Mouse (Mus musculus): ENCODE results near the gene Tbc1d19. TPM values are rescaled to one million over a fixed set of nuclear protein-coding genes. Genes with fewer than 3 reads are reported as not detected.

Gene Tbc1d19
- polyA plus RNA-seq, 1 experiment: 0.18 TPM

DNA sequence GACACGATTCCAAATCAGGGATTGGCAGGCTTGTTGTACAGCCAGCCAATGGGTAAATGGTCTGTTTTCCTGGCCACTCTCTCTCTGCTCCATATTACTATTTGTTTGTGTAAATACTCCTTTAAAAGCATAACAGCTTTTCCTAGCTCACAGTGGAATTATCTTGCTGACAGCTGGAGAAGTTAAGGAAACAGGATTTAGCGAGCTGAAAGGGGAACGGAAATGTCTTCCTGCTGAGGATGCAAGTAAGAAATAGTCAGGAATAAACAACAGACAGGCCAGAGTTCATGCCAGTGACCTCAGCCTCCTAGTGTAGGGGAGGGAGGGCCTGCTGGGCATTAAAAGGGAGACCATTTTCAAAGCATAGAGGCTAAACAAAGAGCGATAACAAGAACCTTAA, 71.3 kb downstream of the Tbc1d19 start:
- H3K36me3 ChIP-seq (ENCODE audit: control insufficient read depth): no peaks in the 10 kb centered on the region
- H3K4me3 ChIP-seq (replicated peaks): no peak overlapping the region
- no peaks in the 10 kb centered on the region for H3K9me3 ChIP-seq (ENCODE audit: control insufficient read depth, low read length)
- no peaks in the 10 kb centered on the region for H3K27me3 ChIP-seq (ENCODE audit: control insufficient read depth)
- H3K4me1 ChIP-seq (ENCODE audit: control insufficient read depth): no peaks in the 10 kb centered on the region
- TF ChIP-seq TAL1 (IDR thresholded peaks at IDR 0.05; ENCODE audit: low read length) (no peak), GATA1 (IDR thresholded peaks at IDR 0.05; ENCODE audit: low read length) (no peak)

DNA sequence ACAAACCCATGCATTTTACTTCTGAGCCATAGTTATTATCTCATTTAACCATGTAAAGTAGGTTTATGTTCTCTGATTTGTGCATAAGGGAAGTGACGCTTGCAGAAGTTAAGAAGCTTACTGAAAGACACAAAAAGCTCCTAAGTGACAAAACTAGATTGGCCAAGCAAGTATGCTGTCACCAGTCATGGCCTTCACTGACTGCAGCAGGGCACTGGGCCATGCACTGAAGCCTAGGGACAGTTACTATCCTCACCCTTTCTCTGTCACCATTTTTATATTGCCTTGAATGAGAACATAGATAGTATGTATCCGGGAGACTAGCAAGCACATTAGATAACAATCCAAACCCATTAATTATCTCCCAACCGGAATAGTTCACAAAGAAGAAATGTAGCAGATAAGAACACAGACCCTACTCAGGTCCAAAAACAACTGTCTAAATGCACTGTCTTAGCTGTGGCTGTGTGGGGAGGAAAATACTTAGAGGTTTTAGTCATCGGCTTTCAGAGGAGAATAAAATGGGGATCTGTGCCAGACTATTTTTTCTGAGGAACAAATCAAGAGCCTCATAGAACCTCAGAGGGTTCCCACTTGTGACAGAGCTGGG, 72.1 kb downstream of the Tbc1d19 start:
- Histone ChIP-seq H3K36me3 (ENCODE audit: control insufficient read depth) (no peaks in the 10 kb centered on the region), H3K4me1 (ENCODE audit: control insufficient read depth) (no peaks in the 10 kb centered on the region), H3K9me3 (ENCODE audit: control insufficient read depth, low read length) (no peaks in the 10 kb centered on the region), H3K27me3 (ENCODE audit: control insufficient read depth) (no peaks in the 10 kb centered on the region), H3K4me3 (replicated peaks) (no peak overlapping the region)
- TF ChIP-seq TAL1 (IDR thresholded peaks at IDR 0.05; ENCODE audit: low read length): no peak
- TF ChIP-seq GATA1 (IDR thresholded peaks at IDR 0.05; ENCODE audit: low read length): no peak

DNA sequence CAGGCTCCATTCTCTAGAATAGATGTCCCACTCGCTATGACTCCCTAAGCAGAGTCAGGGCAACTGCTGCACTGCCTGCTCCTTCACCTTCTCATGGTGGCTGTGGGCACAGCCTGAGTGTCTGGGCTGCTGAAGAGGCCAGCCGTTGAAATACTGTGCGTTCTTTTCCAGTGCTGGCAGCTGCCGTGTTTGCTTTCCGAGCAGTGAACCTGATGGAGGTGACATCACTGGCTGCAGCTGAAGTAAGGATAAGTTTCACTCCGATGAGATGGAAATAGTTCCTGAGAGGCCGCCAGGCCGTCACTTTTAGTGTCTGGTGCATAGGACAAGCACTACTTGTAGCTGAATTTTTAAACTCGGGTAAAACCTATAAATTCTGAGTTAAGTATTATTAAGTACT, 92.0 kb downstream of the Tbc1d19 start:
- Histone ChIP-seq H3K9me3 (ENCODE audit: control insufficient read depth, low read length) (no peaks in the 10 kb centered on the region), H3K36me3 (ENCODE audit: control insufficient read depth) (no peaks in the 10 kb centered on the region), H3K4me1 (ENCODE audit: control insufficient read depth) (no peaks in the 10 kb centered on the region), H3K4me3 (replicated peaks) (no peak overlapping the region), H3K27me3 (ENCODE audit: control insufficient read depth) (no peaks in the 10 kb centered on the region)
- no peak for TF ChIP-seq TAL1 (IDR thresholded peaks at IDR 0.05; ENCODE audit: low read length)
- TF ChIP-seq GATA1 (IDR thresholded peaks at IDR 0.05; ENCODE audit: low read length): no peak

DNA sequence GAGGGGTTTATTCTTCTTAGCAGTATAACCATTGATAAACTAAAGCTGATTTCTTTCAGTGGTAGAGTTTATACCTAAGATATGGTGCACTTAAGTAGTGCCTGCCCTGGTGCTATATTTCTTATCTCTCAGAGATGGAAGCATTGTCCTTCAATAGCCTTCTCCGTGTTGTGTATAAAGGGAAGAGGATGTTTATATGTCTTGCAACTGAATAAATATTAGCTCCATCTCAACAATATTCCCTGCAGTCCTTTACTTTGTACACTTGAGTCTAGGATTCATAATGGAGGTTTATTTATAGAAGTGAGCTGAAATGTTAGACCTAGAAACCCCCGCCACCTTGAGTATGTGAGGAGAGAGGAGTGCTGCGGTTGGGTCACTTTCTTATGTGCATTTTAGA, 93.4 kb downstream of the Tbc1d19 start:
- no peaks in the 10 kb centered on the region for H3K36me3 ChIP-seq (ENCODE audit: control insufficient read depth)
- TF ChIP-seq TAL1 (IDR thresholded peaks at IDR 0.05; ENCODE audit: low read length) (no peak), GATA1 (IDR thresholded peaks at IDR 0.05; ENCODE audit: low read length) (no peak)
- no peak overlapping the region for H3K4me3 ChIP-seq (replicated peaks)
- H3K27me3 ChIP-seq (ENCODE audit: control insufficient read depth): no peaks in the 10 kb centered on the region
- no peaks in the 10 kb centered on the region for H3K9me3 ChIP-seq (ENCODE audit: control insufficient read depth, low read length)
- no peaks in the 10 kb centered on the region for H3K4me1 ChIP-seq (ENCODE audit: control insufficient read depth)

DNA sequence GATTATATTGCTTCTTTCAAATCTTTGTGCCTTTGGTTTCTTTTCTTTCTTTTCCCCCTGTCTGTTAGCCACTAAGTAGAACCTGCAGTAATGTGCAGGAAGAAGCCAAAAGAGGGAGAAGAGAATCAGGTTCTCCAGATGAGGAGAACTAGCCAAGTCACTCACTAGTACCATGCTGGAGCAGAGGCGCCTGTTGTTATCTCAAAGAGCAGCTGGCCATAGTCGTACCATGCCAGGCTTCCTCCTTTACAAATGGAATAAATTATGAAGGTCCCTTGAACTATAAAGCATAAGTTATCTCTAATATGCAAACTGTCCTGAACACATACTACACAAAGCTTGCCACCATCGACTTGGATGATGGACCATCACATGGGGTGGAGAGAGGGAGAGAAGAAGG, 99.8 kb downstream of the Tbc1d19 start:
- H3K36me3 ChIP-seq (ENCODE audit: control insufficient read depth): no peaks in the 10 kb centered on the region
- no peak overlapping the region for H3K4me3 ChIP-seq (replicated peaks)
- H3K4me1 ChIP-seq (ENCODE audit: control insufficient read depth): peaks cover 3% of the 10 kb centered on the region
- no peaks in the 10 kb centered on the region for H3K27me3 ChIP-seq (ENCODE audit: control insufficient read depth)
- no peaks in the 10 kb centered on the region for H3K9me3 ChIP-seq (ENCODE audit: control insufficient read depth, low read length)
- TF ChIP-seq TAL1 (IDR thresholded peaks at IDR 0.05; ENCODE audit: low read length): no peak
- no peak for TF ChIP-seq GATA1 (IDR thresholded peaks at IDR 0.05; ENCODE audit: low read length)

DNA sequence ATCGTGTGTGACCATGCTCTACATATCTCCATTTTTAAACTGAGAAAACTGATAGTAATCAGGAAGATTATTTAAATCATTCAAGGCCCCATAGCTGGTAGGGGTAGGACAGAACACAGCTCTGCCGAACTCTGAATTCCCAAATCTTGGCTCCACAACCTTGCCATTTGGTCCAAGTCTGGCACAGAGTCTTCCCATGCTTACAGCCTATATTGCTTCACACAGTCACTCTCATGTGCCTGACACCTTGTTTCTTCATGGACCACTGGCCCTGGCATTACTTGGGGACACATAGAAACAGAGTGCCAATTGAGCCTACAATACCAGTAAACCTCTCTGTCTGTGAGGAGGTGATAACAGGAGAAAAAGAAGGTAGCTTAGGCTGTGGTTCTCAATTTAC, 111.0 kb downstream of the Tbc1d19 start:
- H3K9me3 ChIP-seq (ENCODE audit: control insufficient read depth, low read length): no peaks in the 10 kb centered on the region

DNA sequence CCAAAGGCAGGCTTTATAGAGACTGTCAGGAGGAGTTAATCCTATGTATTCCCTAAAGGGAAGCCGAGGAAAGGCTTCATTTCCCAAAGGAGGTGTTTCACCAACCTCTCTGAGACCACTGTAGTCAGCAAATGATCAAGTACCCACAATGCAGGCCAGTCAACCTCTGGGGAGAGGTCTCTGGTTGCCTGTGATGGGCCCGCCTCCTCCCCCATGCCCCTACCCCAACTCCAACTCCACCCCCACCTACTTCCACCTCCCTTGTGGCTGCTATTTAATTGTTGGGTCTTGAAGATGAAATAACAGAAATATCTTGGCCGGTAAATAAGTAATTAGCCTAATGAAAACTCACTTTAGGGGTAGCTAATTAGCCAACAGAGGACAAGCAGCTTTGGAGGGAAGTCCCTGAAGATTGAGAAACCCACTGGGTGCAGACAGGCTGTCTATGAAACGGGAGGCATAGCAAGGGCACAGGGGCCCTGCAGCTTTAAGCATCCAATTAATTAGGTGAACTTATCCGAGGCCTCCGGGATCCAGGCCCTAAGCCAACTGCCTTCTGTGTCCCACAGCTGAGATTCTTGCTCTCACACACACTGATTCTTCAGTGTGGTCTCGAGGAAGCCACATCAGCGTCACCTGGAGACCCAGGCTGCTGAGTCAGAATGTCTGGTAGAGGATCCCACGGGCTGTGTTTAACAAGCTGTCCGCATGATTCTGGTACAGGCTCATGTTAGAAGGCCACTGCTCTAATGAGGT, 112.9 kb downstream of the Tbc1d19 start:
- TF ChIP-seq GATA1 (IDR thresholded peaks at IDR 0.05; ENCODE audit: low read length) (no peak), TAL1 (IDR thresholded peaks at IDR 0.05; ENCODE audit: low read length) (no peak)
- H3K9me3 ChIP-seq (ENCODE audit: control insufficient read depth, low read length): no peaks in the 10 kb centered on the region
- no peaks in the 10 kb centered on the region for H3K27me3 ChIP-seq (ENCODE audit: control insufficient read depth)
- no peak overlapping the region for H3K4me3 ChIP-seq (replicated peaks)
- no peaks in the 10 kb centered on the region for H3K4me1 ChIP-seq (ENCODE audit: control insufficient read depth)
- H3K36me3 ChIP-seq (ENCODE audit: control insufficient read depth): no peaks in the 10 kb centered on the region

More for the DNA sequence above, 111.0 kb downstream of the Tbc1d19 start:
- no peak for TF ChIP-seq TAL1 (IDR thresholded peaks at IDR 0.05; ENCODE audit: low read length)
- no peak for TF ChIP-seq GATA1 (IDR thresholded peaks at IDR 0.05; ENCODE audit: low read length)
- Histone ChIP-seq H3K4me3 (replicated peaks) (no peak overlapping the region), H3K36me3 (ENCODE audit: control insufficient read depth) (no peaks in the 10 kb centered on the region), H3K4me1 (ENCODE audit: control insufficient read depth) (no peaks in the 10 kb centered on the region), H3K27me3 (ENCODE audit: control insufficient read depth) (no peaks in the 10 kb centered on the region)

DNA sequence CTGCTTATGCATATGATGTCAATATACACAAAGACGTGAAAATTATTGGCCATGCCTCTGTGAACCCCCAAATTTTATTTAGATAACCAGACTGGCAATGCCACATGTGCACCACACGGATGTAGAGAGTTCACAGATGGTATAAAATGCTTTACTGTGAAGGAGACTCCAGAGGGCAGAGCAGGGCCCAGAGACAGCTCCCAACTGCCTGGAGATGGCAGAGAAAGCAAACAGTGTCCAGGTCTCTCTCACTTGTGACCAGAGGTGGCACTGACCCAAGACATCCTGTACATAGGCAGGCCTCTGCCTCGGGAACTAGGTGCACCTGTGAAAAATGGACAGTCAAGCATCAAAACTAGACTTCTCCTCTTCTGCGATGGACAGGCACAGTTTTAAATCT, 114.6 kb downstream of the Tbc1d19 start:
- Histone ChIP-seq H3K27me3 (ENCODE audit: control insufficient read depth) (no peaks in the 10 kb centered on the region), H3K9me3 (ENCODE audit: control insufficient read depth, low read length) (no peaks in the 10 kb centered on the region), H3K4me1 (ENCODE audit: control insufficient read depth) (no peaks in the 10 kb centered on the region), H3K4me3 (replicated peaks) (no peak overlapping the region), H3K36me3 (ENCODE audit: control insufficient read depth) (no peaks in the 10 kb centered on the region)
- TF ChIP-seq GATA1 (IDR thresholded peaks at IDR 0.05; ENCODE audit: low read length) (no peak), TAL1 (IDR thresholded peaks at IDR 0.05; ENCODE audit: low read length) (no peak)

DNA sequence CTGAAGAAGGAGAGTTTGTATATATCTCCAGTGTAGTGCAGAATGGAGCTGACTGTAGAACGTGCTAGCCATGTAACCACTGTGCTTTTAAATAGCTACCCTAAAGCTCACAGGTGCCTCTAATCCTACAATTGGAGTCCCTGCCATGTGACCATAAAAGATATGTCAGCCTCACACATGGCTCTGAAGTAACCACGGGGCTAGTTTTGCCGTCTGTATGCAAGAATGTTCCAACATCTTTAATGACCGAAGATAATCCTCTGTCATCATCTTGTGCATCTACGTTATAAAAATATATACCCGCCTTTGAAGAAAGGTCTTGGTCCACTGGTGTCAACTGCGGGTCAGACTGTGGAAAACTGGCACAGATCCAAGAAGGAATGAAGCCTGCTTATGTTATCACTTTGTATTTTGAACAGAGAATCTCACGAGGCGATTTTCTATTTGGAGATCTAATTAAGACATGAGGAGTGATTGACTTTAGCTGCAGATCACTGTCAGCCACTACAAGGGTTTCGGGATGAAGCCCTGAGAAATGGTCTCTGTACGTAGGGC, 117.0 kb downstream of the Tbc1d19 start:
- no peaks in the 10 kb centered on the region for H3K36me3 ChIP-seq (ENCODE audit: control insufficient read depth)
- no peaks in the 10 kb centered on the region for H3K27me3 ChIP-seq (ENCODE audit: control insufficient read depth)
- H3K4me3 ChIP-seq (replicated peaks): no peak overlapping the region
- TF ChIP-seq TAL1 (IDR thresholded peaks at IDR 0.05; ENCODE audit: low read length): no peak
- TF ChIP-seq GATA1 (IDR thresholded peaks at IDR 0.05; ENCODE audit: low read length): no peak
- H3K9me3 ChIP-seq (ENCODE audit: control insufficient read depth, low read length): no peaks in the 10 kb centered on the region
- H3K4me1 ChIP-seq (ENCODE audit: control insufficient read depth): no peaks in the 10 kb centered on the region
